Mouse (Mus musculus): ENCODE results near the gene Gm43951. TPM values are rescaled to one million over a fixed set of nuclear protein-coding genes. Genes with fewer than 3 reads are reported as not detected.

The Gm43951 gene
- total and polyA plus RNA-seq, 3 experiments: 1.5 to 2.0 TPM; not detected in 1

GRCm38 (mm10) chr11:72194259-72194658 lies 12.4 kb downstream of the Gm43951 start:
- TF ChIP-seq ELF1 (IDR thresholded peaks at IDR 0.05; ENCODE audit: low read depth, low read length) (no peak), JUND (IDR thresholded peaks at IDR 0.05; ENCODE audit: low read depth, low read length) (no peak), ZC3H11A (IDR thresholded peaks at IDR 0.05; ENCODE audit: low read depth, low read length) (no peak), ZKSCAN1 (IDR thresholded peaks at IDR 0.05; ENCODE audit: low read depth, low read length) (no peak), UBTF (IDR thresholded peaks at IDR 0.05; ENCODE audit: borderline replicate concordance, insufficient read depth, low read depth, low read length) (no peak), NELFE (IDR thresholded peaks at IDR 0.05; ENCODE audit: low read depth, low read length) (no peak), NRF1 (IDR thresholded peaks at IDR 0.05; ENCODE audit: insufficient read depth, low read depth, low read length, poor library complexity, severe bottlenecking) (no peak), POLR2AphosphoS5 (IDR thresholded peaks at IDR 0.05; ENCODE audit: borderline replicate concordance, low read depth, low read length) (no peak), CTCF (IDR thresholded peaks at IDR 0.05 in 2 of 3, conservative IDR thresholded peaks at IDR 0.05 in 1 of 3; ENCODE audit: control insufficient read depth in 1 of 3, insufficient read depth in 1 of 3, low read depth in 2 of 3, low read length in 3 of 3, poor library complexity in 1 of 3, severe bottlenecking in 1 of 3) (no peak), TBP (IDR thresholded peaks at IDR 0.05; ENCODE audit: low read depth, low read length) (no peak), ETS1 (IDR thresholded peaks at IDR 0.05; ENCODE audit: low read depth, low read length) (no peak), USF1 (IDR thresholded peaks at IDR 0.05; ENCODE audit: low read depth, low read length) (no peak), MYB (IDR thresholded peaks at IDR 0.05; ENCODE audit: low read depth, low read length) (no peak)
- no peaks in the 10 kb centered on the region for H3K9me3 ChIP-seq (replicated peaks; ENCODE audit: insufficient read depth, low read length)
- H3K79me2 ChIP-seq (ENCODE audit: control insufficient read depth, insufficient read depth, low read length, poor library complexity): no peaks in the 10 kb centered on the region; the same call in 1 of the 2 replicates
- H3K36me3 ChIP-seq (ENCODE audit: control insufficient read depth in 1 of 2, insufficient read depth in 2 of 2, low read length in 2 of 2): peaks cover 0 to 14% of the 10 kb centered on the region in 2 experiments; a peak in 3 of 4 replicates
- no peak overlapping the region for H3K9ac ChIP-seq (ENCODE audit: control insufficient read depth, low read depth, low read length, poor library complexity, severe bottlenecking)
- no peaks in the 10 kb centered on the region for H3K27me3 ChIP-seq (ENCODE audit: control insufficient read depth in 1 of 2, insufficient read depth in 2 of 2, low read length in 2 of 2)
- no peak for DNase-seq (ENCODE audit: low read depth, low spot score)
- no peaks in the 10 kb centered on the region for H3K4me1 ChIP-seq (ENCODE audit: control insufficient read depth in 1 of 2, insufficient read depth in 2 of 2, low read length in 2 of 2)
- no peak overlapping the region for H3K27ac ChIP-seq (ENCODE audit: control insufficient read depth, low read depth, low read length)
- no peak overlapping the region for H3K4me3 ChIP-seq (ENCODE audit: control insufficient read depth in 1 of 2, insufficient read depth in 1 of 2, low read depth in 2 of 2, low read length in 2 of 2)

GRCm38 (mm10) chr11:72190857-72191256 lies 15.8 kb downstream of the Gm43951 start:
- Histone ChIP-seq H3K36me3 (ENCODE audit: control insufficient read depth in 1 of 2, insufficient read depth in 2 of 2, low read length in 2 of 2) (peaks cover 0 to 28% of the 10 kb centered on the region in 2 experiments; a peak in 3 of 4 replicates), H3K4me1 (ENCODE audit: control insufficient read depth in 1 of 2, insufficient read depth in 2 of 2, low read length in 2 of 2) (no peaks in the 10 kb centered on the region), H3K9me3 (replicated peaks; ENCODE audit: insufficient read depth, low read length) (no peaks in the 10 kb centered on the region), H3K27me3 (ENCODE audit: control insufficient read depth in 1 of 2, insufficient read depth in 2 of 2, low read length in 2 of 2) (no peaks in the 10 kb centered on the region), H3K79me2 (ENCODE audit: control insufficient read depth, insufficient read depth, low read length, poor library complexity) (no peaks in the 10 kb centered on the region; the same call in 1 of the 2 replicates), H3K27ac (ENCODE audit: control insufficient read depth, low read depth, low read length) (no peak overlapping the region), H3K9ac (ENCODE audit: control insufficient read depth, low read depth, low read length, poor library complexity, severe bottlenecking) (no peak overlapping the region), H3K4me3 (ENCODE audit: control insufficient read depth in 1 of 2, insufficient read depth in 1 of 2, low read depth in 2 of 2, low read length in 2 of 2) (no peak overlapping the region)
- DNase-seq (ENCODE audit: low read depth, low spot score): no peak
- TF ChIP-seq POLR2A (IDR thresholded peaks at IDR 0.05; ENCODE audit: control insufficient read depth in 1 of 2, insufficient read depth in 1 of 2, low read depth in 1 of 2, low read length in 2 of 2, poor library complexity in 1 of 2) (no peak), TBP (IDR thresholded peaks at IDR 0.05; ENCODE audit: low read depth, low read length) (no peak), TAL1 (IDR thresholded peaks at IDR 0.05; ENCODE audit: low read length) (no peak), RCOR1 (IDR thresholded peaks at IDR 0.05; ENCODE audit: low read depth, low read length) (no peak), USF1 (IDR thresholded peaks at IDR 0.05; ENCODE audit: low read depth, low read length) (no peak), JUND (IDR thresholded peaks at IDR 0.05; ENCODE audit: low read depth, low read length) (no peak), USF2 (IDR thresholded peaks at IDR 0.05; ENCODE audit: borderline replicate concordance in 1 of 2, insufficient read depth in 1 of 2, low read depth in 1 of 2, low read length in 2 of 2) (no peak), MEF2A (IDR thresholded peaks at IDR 0.05; ENCODE audit: extremely low read depth, insufficient replicate concordance, low read depth, low read length, poor library complexity, severe bottlenecking) (no peak), MYC (IDR thresholded peaks at IDR 0.05; ENCODE audit: low read depth, low read length) (no peak), ZMIZ1 (IDR thresholded peaks at IDR 0.05; ENCODE audit: low read depth, low read length) (no peak), CTCF (IDR thresholded peaks at IDR 0.05 in 2 of 3, conservative IDR thresholded peaks at IDR 0.05 in 1 of 3; ENCODE audit: control insufficient read depth in 1 of 3, insufficient read depth in 1 of 3, low read depth in 2 of 3, low read length in 3 of 3, poor library complexity in 1 of 3, severe bottlenecking in 1 of 3) (no peak), E2F4 (IDR thresholded peaks at IDR 0.05; ENCODE audit: borderline replicate concordance, low read depth, low read length) (no peak), SMC3 (IDR thresholded peaks at IDR 0.05; ENCODE audit: low read depth, low read length) (no peak), POLR2AphosphoS5 (IDR thresholded peaks at IDR 0.05; ENCODE audit: borderline replicate concordance, low read depth, low read length) (no peak), MAFK (IDR thresholded peaks at IDR 0.05; ENCODE audit: borderline replicate concordance, low read depth, low read length) (no peak), TCF12 (IDR thresholded peaks at IDR 0.05; ENCODE audit: low read depth, low read length) (no peak), HCFC1 (IDR thresholded peaks at IDR 0.05; ENCODE audit: low read depth, low read length) (no peak), CHD2 (IDR thresholded peaks at IDR 0.05; ENCODE audit: low read length) (no peak), ELF1 (IDR thresholded peaks at IDR 0.05; ENCODE audit: low read depth, low read length) (no peak)

Measured in MEL (cell line).